Mouse (Mus musculus): ENCODE results near the gene Mertk. TPM values are rescaled to one million over a fixed set of nuclear protein-coding genes. Genes with fewer than 3 reads are reported as not detected.

Mertk gene
- total RNA-seq, 2 experiments from 2014 or later = 32.3 to 36.8 TPM

- DNase-seq (ENCODE audit: low spot score in 2 of 2) = no peak
- intact Hi-C loops (cut with DNase I) = no loop called here
These were observed 16.0 kb downstream of the Mertk start for GRCm38 (mm10) chr2:128714724-128715241.

DNA sequence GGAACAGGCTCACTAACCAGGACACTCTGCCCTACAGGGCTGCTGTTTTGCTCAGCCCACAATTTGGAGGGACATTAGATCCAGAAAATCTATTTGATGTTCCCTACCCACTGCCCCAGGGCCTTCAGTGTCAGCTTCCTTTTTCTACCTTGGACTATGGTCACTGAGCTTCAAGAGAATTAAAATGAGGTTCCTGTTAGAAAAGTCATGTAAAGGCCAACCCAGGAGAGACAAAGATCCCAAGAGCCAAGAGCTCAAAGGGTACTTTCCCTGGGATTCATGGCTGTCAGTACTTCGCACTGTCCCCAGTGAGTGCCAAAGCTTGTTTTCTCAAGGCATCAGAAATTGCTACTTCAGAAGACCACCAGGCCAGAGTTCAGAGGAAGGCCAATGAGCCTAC, 17.2 kb downstream of the Mertk start:
- DNase-seq (ENCODE audit: low spot score in 2 of 2) = no peak
- intact Hi-C loops (cut with DNase I) = no loop called here

GRCm38 (mm10) chr2:128719380-128719779, 20.6 kb downstream of the Mertk start:
- DNase-seq (ENCODE audit: low spot score in 2 of 2) = no peak
- intact Hi-C loops (cut with DNase I) = no loop called here

DNA sequence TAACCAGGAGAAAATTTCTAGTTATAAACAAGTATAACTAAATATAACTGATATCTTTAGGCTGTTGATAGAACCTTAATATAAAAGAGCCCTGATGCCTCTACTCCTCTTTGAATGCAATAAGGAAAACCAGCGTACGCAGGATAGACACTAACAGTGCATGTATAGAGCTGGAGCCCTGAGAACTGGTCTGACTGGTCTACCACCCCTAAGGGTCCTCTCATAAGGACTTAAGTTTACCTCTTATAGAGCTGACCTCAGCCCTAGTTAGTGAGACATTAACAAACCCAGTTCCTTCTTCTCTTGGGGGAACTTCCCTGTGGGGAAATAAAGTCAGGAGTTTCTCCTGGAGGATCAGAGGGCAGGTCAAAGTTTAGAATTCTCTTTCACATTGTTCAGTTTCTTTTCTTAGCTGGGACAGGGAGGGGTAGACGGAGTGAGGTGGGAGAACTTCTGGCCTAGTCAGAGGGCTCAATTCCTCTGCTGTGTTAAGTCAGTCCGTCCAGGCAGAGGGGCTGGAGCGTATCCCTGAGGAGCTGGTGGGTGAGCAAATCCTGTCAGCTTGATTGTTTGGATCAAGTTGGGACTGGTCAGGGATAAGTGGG, 23.5 kb downstream of the Mertk start:
- intact Hi-C loops (cut with DNase I) = no loop called here

GRCm38 (mm10) chr2:128726067-128726466, 27.3 kb downstream of the Mertk start:
- DNase-seq (ENCODE audit: low spot score in 2 of 2) = no peak
- intact Hi-C loops (cut with DNase I) = no loop called here

More for the DNA sequence above, 23.5 kb downstream of the Mertk start:
- DNase-seq (ENCODE audit: low spot score in 2 of 2) = no peak

GRCm38 (mm10) chr2:128726626-128727025, 27.9 kb downstream of the Mertk start:
- DNase-seq (ENCODE audit: low spot score in 2 of 2) = no peak
- intact Hi-C loops (cut with DNase I) = no loop called here

- intact Hi-C loops (cut with DNase I) = no loop called here
- DNase-seq (ENCODE audit: low spot score in 2 of 2) = no peak
These were observed 28.8 kb downstream of the Mertk start for GRCm38 (mm10) chr2:128727552-128727951.

- intact Hi-C loops (cut with DNase I) = no loop called here
- DNase-seq (ENCODE audit: low spot score in 2 of 2) = no peak
These were observed 29.3 kb downstream of the Mertk start for GRCm38 (mm10) chr2:128728066-128728465.

DNA sequence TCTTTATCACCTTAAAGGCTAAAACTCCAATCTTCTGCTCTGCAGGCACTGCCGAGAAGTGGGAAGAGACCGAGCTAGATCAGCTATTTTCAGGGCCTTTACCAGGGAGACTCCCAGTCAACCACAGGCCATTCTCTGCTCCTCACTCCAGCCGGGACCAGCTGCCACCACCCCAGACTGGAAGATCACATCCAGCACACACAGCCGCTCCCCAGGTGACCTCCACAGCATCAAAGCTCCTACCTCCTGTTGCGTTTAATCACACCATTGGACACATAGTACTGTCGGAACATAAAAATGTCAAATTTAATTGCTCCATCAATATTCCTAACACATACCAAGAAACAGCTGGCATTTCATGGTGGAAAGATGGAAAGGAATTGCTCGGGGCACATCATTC, 30.4 kb downstream of the Mertk start:
- intact Hi-C loops (cut with DNase I) = no loop called here
- no peak for DNase-seq (ENCODE audit: low spot score in 2 of 2)

DNA sequence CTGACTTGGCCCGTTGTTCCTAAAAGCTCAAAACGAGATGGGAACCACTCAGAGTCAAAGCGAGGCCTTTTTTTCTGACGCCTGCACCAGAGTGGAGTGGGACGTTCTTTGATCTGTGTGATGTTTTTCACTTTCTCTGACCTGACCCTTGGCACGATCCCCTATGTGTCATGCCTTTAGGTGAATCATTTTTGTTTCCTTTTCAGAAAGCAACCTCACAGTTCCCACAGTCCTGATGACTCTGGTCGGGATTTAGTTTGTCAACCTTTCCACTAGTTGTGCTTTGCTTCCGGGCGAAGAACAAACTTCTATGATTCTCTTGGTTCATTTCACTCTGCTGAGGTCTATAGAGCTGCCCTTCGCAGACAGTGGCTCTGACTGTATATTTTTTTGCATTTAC, 32.8 kb downstream of the Mertk start:
- intact Hi-C loops (cut with DNase I) = no loop called here
- DNase-seq (ENCODE audit: low spot score in 2 of 2) = no peak

GRCm38 (mm10) chr2:128731951-128732350, 33.2 kb downstream of the Mertk start:
- DNase-seq (ENCODE audit: low spot score in 2 of 2) = no peak
- intact Hi-C loops (cut with DNase I) = no loop called here

DNA sequence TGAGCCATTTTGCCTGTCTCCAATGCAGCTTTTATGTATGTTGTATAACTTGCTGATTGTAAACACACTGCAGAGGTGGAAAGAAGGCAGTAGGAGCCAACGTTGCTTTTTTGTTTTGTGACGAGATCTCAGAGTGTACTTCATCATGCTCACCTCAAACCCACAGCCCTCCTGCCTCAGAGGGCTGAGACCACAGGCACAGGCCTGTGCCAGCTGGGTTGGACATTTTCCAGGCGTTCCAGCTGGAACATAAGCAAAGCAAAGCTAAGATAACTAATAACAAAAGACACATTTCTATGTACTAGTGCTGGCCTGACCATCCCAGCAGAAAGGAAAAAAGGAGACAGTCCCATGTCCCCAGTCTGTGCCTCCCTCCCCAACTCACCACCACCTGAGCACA, 36.3 kb downstream of the Mertk start:
- intact Hi-C loops (cut with DNase I) = no loop called here
- no peak for DNase-seq (ENCODE audit: low spot score in 2 of 2)

DNA sequence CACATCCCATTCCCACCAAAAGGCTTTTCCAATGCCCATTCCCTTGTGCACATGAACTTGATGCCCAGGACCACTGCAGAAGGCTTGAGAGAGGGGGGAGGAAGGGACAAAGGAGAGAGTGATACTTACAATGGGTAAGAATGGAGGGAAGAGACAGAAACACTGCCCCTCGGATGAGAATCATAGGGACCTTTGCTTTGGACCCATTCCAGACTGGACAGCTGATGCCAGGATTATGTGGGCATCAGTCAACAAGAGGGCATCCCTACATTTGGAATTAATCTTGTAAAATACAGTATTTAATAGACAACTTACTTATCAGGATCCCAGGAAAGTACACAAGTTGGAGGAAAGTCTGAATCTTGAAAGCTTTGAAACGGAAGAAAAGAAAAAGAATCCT, 38.3 kb downstream of the Mertk start:
- DNase-seq (ENCODE audit: low spot score in 2 of 2) = no peak
- intact Hi-C loops (cut with DNase I) = no loop called here

DNA sequence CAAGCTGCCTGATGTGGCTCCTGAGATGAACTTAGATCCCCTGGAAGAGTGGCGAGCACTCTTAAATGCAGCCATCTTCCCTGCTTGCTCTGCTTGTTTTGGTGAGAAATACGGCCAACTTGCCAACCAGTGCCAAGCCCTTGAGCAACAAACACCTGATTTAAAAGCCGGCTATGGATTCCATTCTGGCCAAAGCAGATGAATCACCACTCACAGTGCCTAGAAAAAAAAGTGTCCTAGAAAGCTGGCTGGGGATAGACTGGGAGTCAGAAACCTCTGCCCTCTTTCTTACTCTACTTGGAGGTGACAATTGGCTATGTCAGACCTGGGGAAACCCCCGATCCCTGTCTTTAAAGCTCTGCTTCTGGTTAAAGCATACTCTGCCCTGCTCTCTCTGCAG, 39.0 kb downstream of the Mertk start:
- no peak for DNase-seq (ENCODE audit: low spot score in 2 of 2)
- intact Hi-C loops (cut with DNase I) = no loop called here

- intact Hi-C loops (cut with DNase I) = no loop called here
- peak; percentile 53 to 69 for DNase-seq (ENCODE audit: low spot score in 2 of 2)
These were observed 40.0 kb downstream of the Mertk start for GRCm38 (mm10) chr2:128738725-128739258.

GRCm38 (mm10) chr2:128745879-128746620, 47.3 kb downstream of the Mertk start:
- intact Hi-C loops (cut with DNase I) = loop anchor here (1.0 to 5.0 kb wide), 2 partner anchors 49 to 71 kb away; partner anchors contain the start of gene Mertk

DNA sequence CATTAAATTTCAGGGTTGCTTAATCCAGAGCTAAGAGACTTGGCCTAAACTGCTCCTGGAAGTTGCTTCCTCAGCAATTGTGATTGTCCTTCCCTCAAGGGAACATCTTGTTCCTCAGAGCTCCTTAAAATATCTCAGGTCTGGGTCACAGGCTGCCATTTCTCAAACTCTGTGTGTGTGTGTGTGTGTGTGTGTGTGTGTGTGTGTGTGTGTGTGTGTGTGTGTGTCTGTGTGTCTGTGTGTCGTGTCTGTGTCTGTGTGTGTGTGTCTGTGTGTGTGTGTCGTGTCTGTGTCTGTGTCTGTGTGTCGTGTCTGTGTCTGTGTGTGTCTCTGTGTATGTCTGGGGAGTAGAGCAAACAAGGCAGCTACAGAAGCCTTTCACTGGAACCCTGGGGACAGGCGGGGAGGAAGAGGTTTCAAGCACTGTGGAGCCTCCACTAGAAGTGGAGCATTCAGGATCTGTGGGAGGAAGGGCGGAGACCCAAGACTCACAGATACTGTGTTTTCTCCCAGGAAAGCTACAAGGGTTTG, 47.9 kb downstream of the Mertk start:
- peak; percentile 33 to 34 for DNase-seq (ENCODE audit: low spot score in 2 of 2)
- intact Hi-C loops (cut with DNase I) = loop anchor here (1.0 to 5.0 kb wide), 2 partner anchors 49 to 71 kb away; partner anchors contain the start of gene Mertk

More at GRCm38 (mm10) chr2:128745879-128746620, 47.3 kb downstream of the Mertk start:
- DNase-seq (ENCODE audit: low spot score in 2 of 2) = peak; percentile 23 to 54

GRCm38 (mm10) chr2:128747433-128748028, 48.8 kb downstream of the Mertk start:
- intact Hi-C loops (cut with DNase I) = loop anchor here (5.0 kb wide), 1 partner anchor 50 kb away; the partner anchor contains the start of gene Mertk
- DNase-seq (ENCODE audit: low spot score in 2 of 2) = peak; percentile 26 to 38

- DNase-seq (ENCODE audit: low spot score in 2 of 2) = no peak
- intact Hi-C loops (cut with DNase I) = loop anchor here (5.0 kb wide), 1 partner anchor 51 kb away; the partner anchor contains the start of gene Mertk
These were observed 49.4 kb downstream of the Mertk start for GRCm38 (mm10) chr2:128748171-128748570.

GRCm38 (mm10) chr2:128751030-128751429, 52.3 kb downstream of the Mertk start:
- DNase-seq (ENCODE audit: low spot score in 2 of 2) = no peak
- intact Hi-C loops (cut with DNase I) = no loop called here

All from left cerebral cortex, postnatal 25 days (tissue).